Mouse (Mus musculus) kidney, postnatal 4 days (tissue): ENCODE results near the gene Olfr1134.
"Not testable (repeated sequence)": the region's sequence is repeated elsewhere in the genome, so short reads cannot be mapped to it uniquely, and the experiment has no call there.

Experiments
- DNase-seq, 2 experiments: peaks; one replicate each; pipeline ENCODE4 v3.0.0; 2021; ENCODE audit warnings: mixed read lengths in 2 of 2

Olfr1134 gene

GRCm38 (mm10) chr2:87658360-87658759 is at the start of gene Olfr1134:
Gene Olfr1134, minus strand, starts transcription at chr2:87658460.
- DNase-seq: no peak

- no peak for DNase-seq
Observed at GRCm38 (mm10) chr2:87693847-87694246, 35.6 kb upstream of the Olfr1134 start, which contains the start of gene Olfr1136. Gene Olfr1136, minus strand, starts transcription at chr2:87693947.

GRCm38 (mm10) chr2:87673564-87673963 is 15.3 kb upstream of the Olfr1134 start, which contains the start of gene Olfr1135:
Gene Olfr1135, minus strand, starts transcription at chr2:87673664.
- DNase-seq: no peak

GRCm38 (mm10) chr2:87647274-87647673 is 11.0 kb downstream of the Olfr1134 start, which contains the start of gene Olfr1133:
Gene Olfr1133, minus strand, starts transcription at chr2:87647374.
- no peak for DNase-seq

- no peak for DNase-seq
Observed at GRCm38 (mm10) chr2:87642441-87642840, 15.8 kb downstream of the Olfr1134 start.

- no peak for DNase-seq
Observed at GRCm38 (mm10) chr2:87637435-87637834, 20.8 kb downstream of the Olfr1134 start, which contains the start of gene Olfr1132. Gene Olfr1132, minus strand, starts transcription at chr2:87637535.

GRCm38 (mm10) chr2:87626804-87627203 is 31.5 kb downstream of the Olfr1134 start, which contains the start of gene Olfr1131:
Gene Olfr1131, plus strand, starts transcription at chr2:87627104.
- no peak for DNase-seq

GRCm38 (mm10) chr2:87605912-87606311 is 52.3 kb downstream of the Olfr1134 start, which contains the start of gene Olfr1130:
Gene Olfr1130, plus strand, starts transcription at chr2:87606212.
- DNase-seq: not testable (repeated sequence)
